Mouse (Mus musculus) CH12F3 (cell line): ENCODE data around the gene Gadd45b.

ENCODE experiments used
- in situ Hi-C: fragments of 300-500 bp; cut with MboI; formaldehyde crosslinking; loops from 2 replicates; pipeline ENCODE4 v1.14.3; 2020; ENCODE audit warnings: low sequenced_read_pairs

The Gadd45b gene

DNA sequence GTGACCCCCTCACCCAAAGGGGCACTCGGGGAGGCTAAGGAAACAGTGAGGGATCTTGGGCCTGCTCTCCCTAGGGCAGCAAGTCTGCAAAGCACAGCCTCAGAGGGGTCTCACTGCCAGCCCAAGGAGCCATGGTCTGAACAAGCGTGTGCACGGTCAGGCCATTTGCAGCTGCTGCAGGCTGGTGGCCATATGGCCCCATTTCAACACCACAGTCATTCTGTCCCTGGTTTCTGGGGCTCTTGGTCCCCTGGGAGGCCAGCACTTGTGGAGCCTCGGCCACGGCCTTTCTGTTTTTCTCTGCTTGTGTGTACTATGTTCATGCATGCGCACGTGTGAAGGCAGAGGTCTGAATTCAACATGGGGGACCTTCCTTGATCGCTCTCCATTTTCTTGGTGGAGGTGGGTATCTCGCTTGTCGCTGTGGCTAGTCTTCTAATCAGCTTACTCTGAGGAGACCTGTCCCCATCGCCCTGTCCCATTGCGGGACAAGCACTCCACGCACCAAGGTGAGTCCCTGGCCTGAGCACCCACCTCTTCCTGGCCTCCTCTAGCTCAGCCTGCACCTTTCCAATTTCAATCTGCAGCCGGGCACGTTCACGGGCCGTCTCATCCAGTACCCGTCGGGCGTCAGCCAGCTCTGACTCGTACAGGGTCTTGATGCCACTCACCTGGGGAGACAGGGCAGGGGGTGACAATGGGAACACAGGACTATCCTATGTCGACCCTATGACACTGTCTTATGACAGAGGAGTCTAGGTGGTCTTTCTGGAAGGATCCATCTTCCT, 20.3 kb upstream of the Gadd45b start:
- in situ Hi-C loops: no loop called here

- in situ Hi-C loops: no loop called here
Observed at GRCm38 (mm10) chr10:80911354-80911753, 18.5 kb upstream of the Gadd45b start.

- in situ Hi-C loops: no loop called here
Observed at GRCm38 (mm10) chr10:80911891-80912290, 18.0 kb upstream of the Gadd45b start.

DNA sequence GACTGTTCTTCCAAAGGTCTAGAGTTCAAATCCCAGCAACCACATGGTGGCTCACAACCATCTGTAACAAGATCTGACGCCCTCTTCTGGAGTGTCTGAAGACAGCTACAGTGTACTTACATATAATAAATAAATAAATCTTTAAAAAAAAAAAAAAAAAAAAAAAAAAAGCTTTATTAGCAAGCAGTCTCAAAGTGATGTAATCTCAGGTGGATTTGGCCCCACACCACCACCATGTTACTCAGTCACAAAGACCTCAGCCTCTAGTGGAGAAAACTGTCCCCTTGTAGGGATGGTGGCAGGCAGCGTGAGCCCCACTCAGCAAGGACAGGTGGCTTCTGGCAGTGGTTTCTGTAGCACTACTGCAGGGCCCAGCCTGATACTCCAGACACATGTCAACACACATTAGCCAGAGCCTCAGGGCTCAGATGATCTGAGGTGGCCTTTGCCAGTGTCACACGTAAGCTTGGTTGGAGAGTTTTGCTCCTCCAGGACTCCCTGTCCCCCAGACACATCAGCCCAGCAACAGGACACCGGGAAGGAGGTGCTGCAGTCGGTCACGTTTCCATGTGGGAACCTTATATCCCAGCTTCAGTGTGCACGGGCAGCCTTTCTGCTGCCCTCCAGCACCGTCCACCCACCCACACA, 16.4 kb upstream of the Gadd45b start:
- in situ Hi-C loops: no loop called here

DNA sequence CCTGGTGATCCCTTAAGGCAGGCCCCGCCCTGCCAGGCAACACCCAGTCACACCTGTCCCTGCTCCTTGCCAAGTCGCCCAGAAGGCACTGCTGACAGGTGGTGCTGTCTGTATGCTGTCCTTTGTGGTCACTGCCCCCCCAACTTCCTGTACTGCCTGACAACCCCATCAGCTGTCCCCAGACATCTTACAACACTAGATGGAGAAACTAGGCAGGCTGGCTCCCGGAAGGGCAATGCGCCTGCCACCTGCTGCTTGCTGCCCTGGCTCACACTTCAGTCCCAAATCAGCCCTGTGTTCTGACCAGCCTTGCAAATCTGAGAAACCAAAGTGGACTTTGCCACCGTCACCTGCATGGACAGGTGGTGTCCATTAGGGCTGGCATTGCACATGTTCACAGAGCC, 15.6 kb upstream of the Gadd45b start:
- in situ Hi-C loops: no loop called here

- in situ Hi-C loops: no loop called here
Observed at GRCm38 (mm10) chr10:80915260-80915659, 14.6 kb upstream of the Gadd45b start.

DNA sequence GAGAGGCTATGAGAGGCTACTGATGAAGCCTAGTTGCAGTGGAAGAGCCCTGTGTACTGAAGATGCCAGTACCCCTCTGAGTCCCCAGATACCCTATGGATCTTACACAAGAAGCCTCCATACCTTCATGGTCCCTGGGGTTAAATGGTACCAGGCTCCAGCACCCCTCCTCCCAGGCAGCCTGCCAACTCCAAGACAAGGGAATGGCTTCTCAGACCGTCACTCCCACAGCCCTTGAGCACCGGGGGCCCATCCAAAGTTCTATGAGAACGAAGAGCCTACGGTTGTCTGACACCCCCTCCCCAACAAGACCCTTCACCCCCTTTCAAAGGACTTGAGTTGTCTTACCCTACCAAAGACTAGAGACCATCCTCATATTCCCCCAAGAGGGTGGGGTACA, 14.1 kb upstream of the Gadd45b start:
- in situ Hi-C loops: no loop called here

DNA sequence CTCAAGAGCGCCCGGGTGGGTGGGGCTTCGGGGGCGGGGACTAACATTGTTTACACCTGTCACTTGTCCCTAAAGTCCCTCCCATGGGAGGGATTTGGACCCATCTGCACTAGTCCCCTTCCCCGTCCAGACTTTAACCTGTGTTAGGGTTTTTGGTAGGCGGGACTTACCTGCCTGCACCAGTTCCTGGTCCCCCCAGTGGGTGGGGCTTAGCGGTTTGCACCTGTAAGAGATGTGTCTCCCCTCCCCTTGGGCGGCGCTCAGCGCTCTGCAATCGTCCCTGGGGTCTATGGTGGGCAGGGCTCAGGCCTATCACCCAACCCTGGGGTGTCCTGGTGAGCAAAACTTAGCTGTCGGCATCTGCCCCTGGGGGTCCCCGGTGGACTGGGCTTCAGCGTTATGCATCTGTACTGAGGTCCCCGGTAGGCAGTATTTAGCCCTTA, 12.5 kb upstream of the Gadd45b start:
- in situ Hi-C loops: no loop called here

- in situ Hi-C loops: no loop called here
Observed at GRCm38 (mm10) chr10:80917779-80918434, 12.0 kb upstream of the Gadd45b start, which contains the start of gene Lmnb2. Gene Lmnb2, minus strand, starts transcription at chr10:80918245.

DNA sequence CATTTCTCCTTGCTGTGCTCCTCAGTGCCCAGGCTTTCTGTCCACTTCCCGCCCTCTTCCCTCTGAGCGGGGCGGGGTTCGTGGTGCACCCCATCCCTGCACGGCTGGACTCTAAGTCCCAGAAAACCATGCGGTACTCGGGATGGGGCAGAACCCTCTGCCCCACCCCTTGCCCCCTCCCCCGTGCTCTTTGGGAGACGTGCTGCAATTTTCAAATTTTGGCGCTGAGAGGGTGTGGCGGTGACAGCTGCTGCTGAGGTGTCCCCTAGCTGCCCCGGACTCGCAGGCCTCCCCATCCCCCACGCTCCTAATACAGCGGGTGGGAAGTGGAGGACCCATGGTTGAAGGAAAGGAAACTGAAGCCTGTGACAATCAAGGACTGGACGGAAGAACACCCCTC, 8.0 kb upstream of the Gadd45b start:
- in situ Hi-C loops: no loop called here

DNA sequence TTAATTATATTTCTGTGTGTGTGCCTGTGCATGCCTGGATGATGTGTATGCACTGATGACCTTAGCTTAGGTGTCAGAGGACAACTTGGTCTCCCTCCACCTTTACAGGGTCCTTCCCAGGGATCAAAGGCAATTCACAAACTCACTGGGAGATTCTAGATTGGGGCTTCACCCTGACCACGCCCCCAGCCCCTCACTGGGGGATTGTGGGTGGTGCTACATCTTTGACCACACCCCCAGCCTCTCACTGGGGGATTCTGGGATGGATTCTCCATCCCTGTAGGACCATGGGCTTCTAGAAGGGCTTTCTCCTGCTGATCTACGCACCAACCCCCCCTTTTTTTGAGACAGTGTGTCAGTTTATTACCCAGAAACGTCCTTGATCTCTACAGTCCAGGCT, 4.4 kb upstream of the Gadd45b start:
- in situ Hi-C loops: loop anchor here (5.0 kb wide), 1 partner anchor 72 kb away; no protein-coding TSS in a partner anchor

DNA sequence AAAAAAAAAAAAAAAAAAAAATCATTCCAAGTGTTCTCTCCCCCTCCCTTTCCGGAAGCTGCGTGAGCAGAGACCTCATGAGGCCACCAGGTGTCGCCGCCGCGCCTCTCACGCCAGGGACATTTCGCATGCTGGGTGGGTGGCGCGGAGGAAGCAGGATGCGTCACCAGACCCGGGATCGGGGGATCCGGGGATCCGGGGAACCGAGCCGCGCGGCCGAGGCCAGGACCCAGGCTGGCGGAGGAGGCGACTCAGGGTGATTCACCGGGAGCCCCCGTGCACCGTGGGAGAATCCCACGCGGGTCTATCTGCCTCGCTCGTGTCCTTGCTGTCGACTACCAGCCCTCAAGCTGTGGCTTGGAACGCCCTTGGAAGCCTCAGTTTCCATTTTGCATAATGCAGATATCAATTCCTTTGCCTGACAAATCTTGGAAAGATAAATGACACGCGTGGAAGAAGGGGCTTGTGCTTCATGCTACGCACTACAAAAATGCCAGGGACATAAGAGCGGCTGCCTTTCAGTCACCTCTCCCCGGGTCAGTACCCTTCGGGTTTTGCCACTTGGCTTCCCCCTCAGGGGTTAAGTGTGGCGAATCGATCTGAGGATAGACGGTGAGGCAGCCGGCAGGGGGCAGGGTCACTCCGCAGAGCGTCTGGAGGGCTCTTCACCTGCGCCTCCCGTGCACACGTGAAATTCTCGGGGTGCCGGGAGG, 1.1 kb upstream of the Gadd45b start:
- in situ Hi-C loops: loop anchor here (5.0 kb wide), 1 partner anchor 69 kb away; no protein-coding TSS in a partner anchor

GRCm38 (mm10) chr10:80930361-80931152, 684 bp downstream of the Gadd45b start:
- in situ Hi-C loops: no loop called here

- in situ Hi-C loops: no loop called here
Observed at GRCm38 (mm10) chr10:80931153-80931671, 1.3 kb downstream of the Gadd45b start.

GRCm38 (mm10) chr10:80931695-80932094, 1.8 kb downstream of the Gadd45b start:
- in situ Hi-C loops: no loop called here

DNA sequence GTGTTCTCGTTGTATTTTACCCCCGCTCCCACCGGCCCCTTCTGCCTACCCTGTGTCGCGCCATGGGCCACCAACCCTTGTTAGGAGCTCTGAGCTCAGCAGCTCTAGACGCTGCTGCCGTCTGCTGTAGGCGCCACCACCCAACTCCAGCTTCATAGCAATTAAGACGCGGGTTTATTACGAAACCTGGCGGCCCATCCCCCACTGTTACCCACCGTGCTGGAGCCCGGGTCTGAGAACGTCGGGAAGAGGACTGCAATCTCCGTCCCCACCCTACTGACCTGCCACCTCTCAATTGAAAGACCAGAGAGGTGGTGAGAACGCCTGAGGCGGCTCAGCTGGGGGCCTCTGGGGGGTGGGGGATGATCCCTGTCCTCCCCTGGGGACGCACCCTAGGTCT, 2.3 kb downstream of the Gadd45b start:
- in situ Hi-C loops: no loop called here

DNA sequence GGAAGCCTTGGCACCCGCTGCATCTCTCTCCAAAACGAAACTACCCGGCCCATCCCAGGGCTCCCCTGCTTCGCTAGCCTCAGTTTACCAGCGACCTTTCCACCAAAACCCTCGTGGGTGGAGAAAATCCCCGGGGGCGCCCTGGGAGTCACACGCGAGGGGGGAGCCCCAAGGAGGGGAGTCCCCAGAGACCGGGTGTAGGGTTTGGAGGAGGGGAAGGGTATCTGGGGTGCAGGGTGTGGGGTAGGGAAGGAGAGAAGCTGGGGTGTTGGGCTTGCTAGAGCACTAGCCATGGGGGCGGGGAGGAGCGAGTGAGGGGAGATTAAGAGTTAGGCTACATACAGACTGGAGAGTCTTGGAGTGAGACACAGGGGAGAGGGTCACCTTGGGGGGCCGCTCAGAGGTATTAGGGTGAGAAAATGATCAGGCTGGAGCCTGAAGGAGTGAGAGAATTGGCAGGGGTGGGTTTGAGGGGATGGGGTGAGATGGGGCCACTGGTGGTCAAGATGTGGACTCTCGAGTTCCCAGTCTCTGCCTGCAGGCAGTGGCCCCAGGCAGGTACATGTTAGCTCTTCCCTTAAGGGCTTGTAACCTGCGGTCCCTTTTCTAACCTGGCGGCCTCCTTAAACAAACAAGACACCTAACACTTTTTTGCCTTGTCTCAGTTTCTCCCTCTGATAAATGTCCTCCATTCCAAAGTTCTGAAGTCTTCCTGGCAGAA, 3.0 kb downstream of the Gadd45b start:
- in situ Hi-C loops: no loop called here

DNA sequence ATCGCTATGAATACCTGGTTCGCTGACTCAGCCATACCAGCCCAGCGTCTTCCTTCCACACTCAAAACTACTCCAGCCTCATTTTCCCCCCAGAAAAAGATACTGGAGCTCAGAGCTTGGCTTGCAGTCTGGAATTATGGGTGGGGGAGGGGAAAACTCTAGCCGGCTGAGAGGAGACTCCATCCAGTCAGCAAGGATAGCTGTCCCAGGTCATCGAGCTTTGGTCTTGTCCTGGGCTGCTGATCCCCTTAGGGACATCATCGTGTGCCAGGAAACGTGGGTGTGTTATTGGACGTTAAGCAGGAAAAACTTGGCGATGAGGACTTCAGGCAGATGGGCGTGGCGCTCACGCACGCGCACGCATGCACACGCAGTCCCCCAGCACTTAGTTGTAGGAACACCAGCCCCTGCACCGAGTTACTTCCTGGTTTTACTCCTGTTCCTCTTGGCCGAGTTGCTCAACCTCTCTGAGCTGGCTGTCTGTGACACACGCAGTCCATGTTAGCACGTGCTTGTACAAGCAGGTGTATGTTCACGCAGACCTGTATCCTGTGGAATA, 3.6 kb downstream of the Gadd45b start:
- in situ Hi-C loops: no loop called here
